Mouse (Mus musculus) liver, adult 2 months (tissue): ENCODE measurements around the gene Pxdn.

Experiments
- CTCF ChIP-seq: fragments of 200-500 bp; IDR thresholded peaks from 2 replicates; pipeline ENCODE4 v1.5.1; 2011; ENCODE audit warnings: low read depth, low read length, control low read depth
- POLR2A ChIP-seq: fragments of 200-500 bp; IDR thresholded peaks from 2 replicates; pipeline ENCODE4 v1.6.1; 2011; ENCODE audit warnings: low read length, control low read depth; ENCODE audit not compliant: insufficient read depth; ENCODE audit errors: extremely low read depth

DNA sequence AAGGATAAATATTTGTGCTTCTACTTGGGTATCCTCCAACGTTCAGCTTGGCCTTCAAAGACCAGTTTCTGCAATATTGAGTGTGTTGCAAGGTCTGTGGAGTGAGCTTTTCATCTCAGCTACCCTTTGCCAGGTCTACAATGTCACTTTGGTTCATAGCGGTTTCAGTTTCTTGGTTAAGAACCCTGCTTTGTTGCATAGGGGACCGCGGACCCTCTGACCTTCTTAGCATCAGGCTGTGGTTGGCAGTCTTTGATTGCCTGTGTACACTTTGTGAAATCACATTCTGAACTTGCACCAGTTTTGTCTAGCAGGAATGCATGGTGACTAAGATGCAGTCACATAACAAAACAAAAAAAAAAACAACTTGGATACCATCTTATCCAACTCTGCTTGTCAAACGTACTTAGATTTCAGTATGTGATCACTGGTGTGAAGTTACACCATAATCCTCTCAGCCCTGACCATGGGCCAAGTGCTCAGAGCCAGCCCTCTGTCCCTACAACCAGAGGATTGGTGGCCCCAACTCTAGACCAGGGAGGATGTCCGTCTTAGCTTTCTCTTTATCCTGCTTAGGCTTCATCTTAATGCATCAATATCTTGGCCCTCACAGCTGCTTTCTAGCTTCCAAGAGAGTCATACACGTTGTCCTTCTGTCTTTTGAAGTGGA is 34.5 kb downstream of the Pxdn start:
- TF ChIP-seq POLR2A = no peak
- TF ChIP-seq CTCF = no peak
